Comparison of ENCODE assay signal across 16 mouse cellular contexts in the genomic region with DNA sequence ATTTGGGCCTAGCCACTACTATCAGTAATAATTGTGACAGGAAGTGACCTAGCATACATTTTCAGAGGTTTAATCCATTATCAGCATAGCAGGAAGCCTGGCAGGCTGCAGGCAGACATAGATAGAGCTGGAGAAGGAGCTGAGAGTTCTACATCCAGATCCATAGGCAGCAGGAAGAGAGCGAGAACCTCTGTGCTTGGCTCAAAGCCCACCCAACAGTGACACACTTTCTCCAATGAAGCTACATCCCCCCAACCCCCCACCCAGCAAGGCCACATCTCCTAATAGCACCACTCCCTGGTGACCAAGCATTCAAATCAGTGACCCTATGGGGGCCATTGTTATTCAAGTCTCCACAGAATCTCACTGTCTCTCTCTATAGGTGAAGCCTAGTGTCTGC.
DNase-seq lines count a peak whose midpoint lies in the region; ATAC-seq lines count a peak whose summit lies in the region.
"Had no signal": no experiment of that assay in that cellular context is flagged by ENCODE, and none has a peak within 500 bp of the region (broad histone marks: within the 10 kb centered on the region; RNA-seq: fewer than 3 reads in every experiment).

No protein-coding gene starts in this region.

- H3K27ac ChIP-seq in heart, embryonic 10.5 days, result peak overlapping the region; percentile 73; the same call in 1 of the 2 replicates
- H3K27ac ChIP-seq in hindbrain, embryonic 10.5 days, result peak overlapping the region; percentile 76; the same call in 1 of the 2 replicates
- H3K27ac ChIP-seq in hindbrain, embryonic 12.5 days, result no peak overlapping the region
- 0 out of 2 replicates have a peak overlapping the region, but pooled peaks have one; percentile 13 for H3K27ac ChIP-seq in lung, embryonic 16.5 days (ENCODE audit: low read length)
- H3K27ac ChIP-seq: layer of hippocampus, adult 2 months; neural tube, embryonic 13.5 days; stomach, postnatal 0 days had no signal

- H3K4me2 ChIP-seq in hindbrain, embryonic 12.5 days (replicated peaks), result no peak overlapping the region
- no peak overlapping the region for H3K4me2 ChIP-seq in lung, embryonic 16.5 days (ENCODE audit: low read depth, low read length)
- H3K4me2 ChIP-seq: neural tube, embryonic 13.5 days had no signal

- ATAC-seq in hindbrain, embryonic 12.5 days (ENCODE audit: low FRiP score), result no peak
- peak; percentile 39; the same call in 1 of the 2 replicates for ATAC-seq in lung, embryonic 16.5 days (ENCODE audit: low read depth)
- ATAC-seq: inflammation-experienced regulatory T-cells, adult 6 months had no signal

- 0 out of 2 replicates have a peak, but pooled peaks cover 2% of the 10 kb centered on the region for H3K27me3 ChIP-seq in heart, embryonic 10.5 days (ENCODE audit: insufficient read depth, poor library complexity, severe bottlenecking)
- no peaks in the 10 kb centered on the region for H3K27me3 ChIP-seq in hindbrain, embryonic 10.5 days (ENCODE audit: insufficient read depth, poor library complexity, severe bottlenecking)
- no peaks in the 10 kb centered on the region for H3K27me3 ChIP-seq in hindbrain, embryonic 12.5 days
- H3K27me3 ChIP-seq in lung, embryonic 16.5 days (ENCODE audit: control insufficient read depth, insufficient read depth, low read depth, low read length), result no peaks in the 10 kb centered on the region
- H3K27me3 ChIP-seq: neural tube, embryonic 13.5 days had no signal

- H3K4me1 ChIP-seq in heart, embryonic 10.5 days, result peaks cover 41% of the 10 kb centered on the region
- peaks cover 34% of the 10 kb centered on the region for H3K4me1 ChIP-seq in hindbrain, embryonic 10.5 days (replicated peaks)
- peaks cover 13% of the 10 kb centered on the region; the same call in 1 of the 2 replicates for H3K4me1 ChIP-seq in hindbrain, embryonic 12.5 days
- peaks cover 3% of the 10 kb centered on the region; the same call in 1 of the 2 replicates for H3K4me1 ChIP-seq in lung, embryonic 16.5 days (replicated peaks; ENCODE audit: control insufficient read depth, insufficient read depth, low read length)

- no peaks in the 10 kb centered on the region for H3K36me3 ChIP-seq in heart, embryonic 10.5 days
- no peaks in the 10 kb centered on the region for H3K36me3 ChIP-seq in hindbrain, embryonic 10.5 days
- no peaks in the 10 kb centered on the region for H3K36me3 ChIP-seq in hindbrain, embryonic 12.5 days
- H3K36me3 ChIP-seq in lung, embryonic 16.5 days (ENCODE audit: control insufficient read depth, insufficient read depth, low read length), result no peaks in the 10 kb centered on the region
- H3K36me3 ChIP-seq: neural tube, embryonic 13.5 days had no signal

- no peaks in the 10 kb centered on the region for H3K9me3 ChIP-seq in heart, embryonic 10.5 days
- no peaks in the 10 kb centered on the region for H3K9me3 ChIP-seq in hindbrain, embryonic 10.5 days
- no peaks in the 10 kb centered on the region for H3K9me3 ChIP-seq in hindbrain, embryonic 12.5 days (replicated peaks)
- H3K9me3 ChIP-seq in lung, embryonic 16.5 days (ENCODE audit: control insufficient read depth, low read length), result no peaks in the 10 kb centered on the region
- H3K9me3 ChIP-seq: neural tube, embryonic 13.5 days had no signal

- WGBS in heart, embryonic 10.5 days, result 72% methylated on average over 1 of the region's 1 CpGs
- 74% methylated on average over 1 of the region's 1 CpGs for WGBS in hindbrain, embryonic 10.5 days
- 82% methylated on average over 1 of the region's 1 CpGs for WGBS in hindbrain, embryonic 12.5 days
- WGBS in lung, embryonic 16.5 days, result 55% methylated on average over 1 of the region's 1 CpGs

- no peak overlapping the region for H3K4me3 ChIP-seq in heart, embryonic 10.5 days
- no peak overlapping the region for H3K4me3 ChIP-seq in hindbrain, embryonic 10.5 days
- no peak overlapping the region for H3K4me3 ChIP-seq in hindbrain, embryonic 12.5 days
- H3K4me3 ChIP-seq in lung, embryonic 16.5 days (ENCODE audit: low read length), result no peak overlapping the region
- H3K4me3 ChIP-seq: layer of hippocampus, adult 2 months; neural tube, embryonic 13.5 days had no signal

- no peak overlapping the region for H3K9ac ChIP-seq in hindbrain, embryonic 12.5 days
- no peak overlapping the region for H3K9ac ChIP-seq in lung, embryonic 16.5 days (ENCODE audit: low read length)
- H3K9ac ChIP-seq: neural tube, embryonic 13.5 days had no signal

- peak; percentile 82 for DNase-seq in heart, embryonic 10.5 days (ENCODE audit: low spot score)
- no peak for DNase-seq in heart, adult 9 months (ENCODE audit: low spot score in 2 of 2)
- no peak for DNase-seq in hindbrain, embryonic 10.5 days (ENCODE audit: low spot score)
- DNase-seq in lung, postnatal 25 days (ENCODE audit: low spot score), result no peak
- peak; percentile 54 for DNase-seq in ZHBTc4 (ENCODE audit: low read depth, low spot score)
- DNase-seq in adrenal gland, postnatal 4 days (ENCODE audit: low spot score in 2 of 2), result no peak
- DNase-seq: cerebellum, adult 9-10 months; gastrocnemius, postnatal 14 days; left cerebral cortex, postnatal 4 days; lung, adult 2 months had no signal

Comparison
In these comparisons a context has a peak if more than half of its experiments do, and no peak if none do; other contexts are left out.
1. DNase-seq: peak in heart, embryonic 10.5 days (single experiment) and ZHBTc4 (single experiment); none in heart, adult 9 months (0 of 2), hindbrain, embryonic 10.5 days (single experiment), lung, postnatal 25 days (single experiment) and adrenal gland, postnatal 4 days (0 of 2).